Mouse (Mus musculus) liver, adult 2 months (tissue): Measurements from ENCODE around the gene Gng3. TPM values are rescaled to one million over a fixed set of nuclear protein-coding genes. Genes with fewer than 3 reads are reported as not detected.

Experiments
- DNase-seq: peaks from one replicate; pipeline ENCODE4 v3.0.0-alpha.2; 2011; ENCODE audit warnings: low read depth, low spot score; ENCODE audit errors: extremely low read depth
- H3K27ac ChIP-seq: fragments of 200-500 bp; replicated peaks from 2 replicates; pipeline ENCODE4 v1.5.1; 2012; ENCODE audit warnings: low read depth, mild to moderate bottlenecking, control low read depth, inconsistent platforms, low read length; ENCODE audit not compliant: insufficient read depth
- H3K27me3 ChIP-seq: fragments of 200-500 bp; 2 replicates; pipeline ENCODE4 v1.6.1; 2012; ENCODE audit warnings: mild to moderate bottlenecking, moderate library complexity, low read length, inconsistent platforms; ENCODE audit not compliant: control insufficient read depth, insufficient read depth
- H3K36me3 ChIP-seq: fragments of 200-500 bp; 2 replicates; pipeline ENCODE4 v1.6.1; 2012; ENCODE audit warnings: low read length, inconsistent platforms; ENCODE audit not compliant: control insufficient read depth, insufficient read depth
- H3K4me1 ChIP-seq: fragments of 200-500 bp; 2 replicates; pipeline ENCODE4 v1.6.1; 2011; ENCODE audit warnings: low read length; ENCODE audit not compliant: control insufficient read depth, insufficient read depth
- H3K4me3 ChIP-seq: fragments of 200-500 bp; 2 replicates; pipeline ENCODE4 v1.5.1; 2011; ENCODE audit warnings: low read depth, mild to moderate bottlenecking, control low read depth, low read length, moderate library complexity; ENCODE audit not compliant: insufficient read depth
- H3K79me2 ChIP-seq: fragments of 200-500 bp; 2 replicates; pipeline ENCODE4 v1.6.1; 2012; ENCODE audit warnings: inconsistent platforms, mild to moderate bottlenecking, low read length, moderate library complexity; ENCODE audit not compliant: control insufficient read depth, insufficient read depth
- H3K9ac ChIP-seq: fragments of 200-500 bp; 2 replicates; pipeline ENCODE4 v1.6.1; 2012; ENCODE audit warnings: low read depth, mild to moderate bottlenecking, control low read depth, inconsistent platforms, low read length
- CTCF ChIP-seq: fragments of 200-500 bp; IDR thresholded peaks from 2 replicates; pipeline ENCODE4 v1.5.1; 2011; ENCODE audit warnings: low read depth, low read length, control low read depth
- POLR2A ChIP-seq: fragments of 200-500 bp; IDR thresholded peaks from 2 replicates; pipeline ENCODE4 v1.6.1; 2011; ENCODE audit warnings: low read length, control low read depth; ENCODE audit not compliant: insufficient read depth; ENCODE audit errors: extremely low read depth
- WGBS: fragments of 180-500 bp; shearing (Covaris S2); methylation state at CpG from one replicate; pipeline ENCODE4 v1.1.7; 2018; 5-methylcytosine and 5-hydroxymethylcytosine counted together
- polyA plus RNA-seq: library from polyadenylated mRNA; depleted of rRNA; stranded (reverse); fragments of >200 nt; gene quantifications from 2 replicates; pipeline ENCODE4 v1.2.3, GENCODE M21; 2012
- total RNA-seq: library from RNA; depleted of rRNA; stranded (reverse); fragments of >200 nt; gene quantifications from 2 replicates; pipeline ENCODE4 v1.2.3, GENCODE M21; 2014

The Gng3 gene
- total and polyA plus RNA-seq, 2 experiments, result 0.05 TPM; not detected in 1

- no peaks in the 10 kb centered on the region for H3K27me3 ChIP-seq
- H3K4me3 ChIP-seq, result peak within 1 kb of the TSS; percentile 82
- TF ChIP-seq CTCF, result no peak
- TF ChIP-seq POLR2A, result peak; percentile 91
- H3K27ac ChIP-seq, result peak within 1 kb of the TSS; percentile 96
- H3K79me2 ChIP-seq, result peaks cover 10% of the 10 kb centered on the region; the same call in 1 of the 2 replicates
- under 1% methylated on average over 82 of the region's 83 CpGs for WGBS
- H3K9ac ChIP-seq, result peak within 1 kb of the TSS; percentile 93
- H3K4me1 ChIP-seq, result peaks cover 18% of the 10 kb centered on the region
- peak; percentile 95 for DNase-seq
- H3K36me3 ChIP-seq, result peaks cover 25% of the 10 kb centered on the region
Observed at GRCm38 (mm10) chr19:8819596-8820423, 19.2 kb downstream of the Gng3 start, which contains the start of gene Hnrnpul2. TSS of gene Hnrnpul2 (plus strand) at chr19:8820010.

- H3K4me1 ChIP-seq, result peaks cover 18% of the 10 kb centered on the region
- TF ChIP-seq POLR2A, result peak; percentile 60; the same call in 1 of the 2 replicates
- no peak for TF ChIP-seq CTCF
Observed at GRCm38 (mm10) chr19:8818801-8819595, 20.0 kb downstream of the Gng3 start, which contains the start of gene Ttc9c. TSS of gene Ttc9c (minus strand) at chr19:8819333.

GRCm38 (mm10) chr19:8818301-8818798 lies 20.6 kb downstream of the Gng3 start:
- TF ChIP-seq POLR2A, result no peak
- no peak for TF ChIP-seq CTCF
- H3K36me3 ChIP-seq, result peaks cover 14% of the 10 kb centered on the region

More at GRCm38 (mm10) chr19:8818801-8819595, 20.0 kb downstream of the Gng3 start, which contains the start of gene Ttc9c:
- peak within 1 kb of the TSS; percentile 96 for H3K27ac ChIP-seq
- H3K9ac ChIP-seq, result peak within 1 kb of the TSS; percentile 93
- no peaks in the 10 kb centered on the region for H3K27me3 ChIP-seq
- peaks cover 10% of the 10 kb centered on the region; the same call in 1 of the 2 replicates for H3K79me2 ChIP-seq
- H3K4me3 ChIP-seq, result peak within 1 kb of the TSS; percentile 82
- DNase-seq, result peak; percentile 97
- WGBS, result under 1% methylated on average over 33 of the region's 33 CpGs
- peaks cover 21% of the 10 kb centered on the region for H3K36me3 ChIP-seq

GRCm38 (mm10) chr19:8817001-8817400 lies 22.0 kb downstream of the Gng3 start:
- Histone ChIP-seq H3K27ac (no peak overlapping the region), H3K9ac (no peak overlapping the region), H3K79me2 (peaks cover 10% of the 10 kb centered on the region; the same call in 1 of the 2 replicates), H3K4me1 (peaks cover 13% of the 10 kb centered on the region), H3K4me3 (no peak overlapping the region), H3K27me3 (no peaks in the 10 kb centered on the region), H3K36me3 (peaks cover 16% of the 10 kb centered on the region)
- 71% methylated on average over 3 of the region's 3 CpGs for WGBS
- TF ChIP-seq POLR2A (no peak), CTCF (no peak)
- no peak for DNase-seq

More at GRCm38 (mm10) chr19:8818301-8818798, 20.6 kb downstream of the Gng3 start:
- H3K27me3 ChIP-seq, result no peaks in the 10 kb centered on the region
- H3K79me2 ChIP-seq, result peaks cover 10% of the 10 kb centered on the region; the same call in 1 of the 2 replicates
- peak overlapping the region; percentile 78 for H3K9ac ChIP-seq
- DNase-seq, result no peak
- 13% methylated on average over 14 of the region's 14 CpGs for WGBS
- peak overlapping the region; percentile 95 for H3K27ac ChIP-seq
- H3K4me3 ChIP-seq, result peak overlapping the region; percentile 82
- peaks cover 18% of the 10 kb centered on the region for H3K4me1 ChIP-seq

- peaks cover 8% of the 10 kb centered on the region; the same call in 1 of the 2 replicates for H3K79me2 ChIP-seq
- peaks cover 11% of the 10 kb centered on the region for H3K4me1 ChIP-seq
- peaks cover 21% of the 10 kb centered on the region for H3K36me3 ChIP-seq
- WGBS, result 84% methylated on average over 11 of the region's 11 CpGs
- TF ChIP-seq CTCF (no peak), POLR2A (no peak)
- H3K9ac ChIP-seq, result no peak overlapping the region
- no peak for DNase-seq
- H3K27ac ChIP-seq, result no peak overlapping the region
- H3K4me3 ChIP-seq, result no peak overlapping the region
- no peaks in the 10 kb centered on the region for H3K27me3 ChIP-seq
Observed at GRCm38 (mm10) chr19:8815812-8816211, 23.2 kb downstream of the Gng3 start.
